Mouse (Mus musculus) brain, adult 2 months (tissue): ENCODE measurements around the gene Itprid1.

Experiments
- DNase-seq: peaks from one replicate; pipeline ENCODE4 v3.0.0; 2011; ENCODE audit warnings: low read depth, low spot score

Itprid1 gene

DNA sequence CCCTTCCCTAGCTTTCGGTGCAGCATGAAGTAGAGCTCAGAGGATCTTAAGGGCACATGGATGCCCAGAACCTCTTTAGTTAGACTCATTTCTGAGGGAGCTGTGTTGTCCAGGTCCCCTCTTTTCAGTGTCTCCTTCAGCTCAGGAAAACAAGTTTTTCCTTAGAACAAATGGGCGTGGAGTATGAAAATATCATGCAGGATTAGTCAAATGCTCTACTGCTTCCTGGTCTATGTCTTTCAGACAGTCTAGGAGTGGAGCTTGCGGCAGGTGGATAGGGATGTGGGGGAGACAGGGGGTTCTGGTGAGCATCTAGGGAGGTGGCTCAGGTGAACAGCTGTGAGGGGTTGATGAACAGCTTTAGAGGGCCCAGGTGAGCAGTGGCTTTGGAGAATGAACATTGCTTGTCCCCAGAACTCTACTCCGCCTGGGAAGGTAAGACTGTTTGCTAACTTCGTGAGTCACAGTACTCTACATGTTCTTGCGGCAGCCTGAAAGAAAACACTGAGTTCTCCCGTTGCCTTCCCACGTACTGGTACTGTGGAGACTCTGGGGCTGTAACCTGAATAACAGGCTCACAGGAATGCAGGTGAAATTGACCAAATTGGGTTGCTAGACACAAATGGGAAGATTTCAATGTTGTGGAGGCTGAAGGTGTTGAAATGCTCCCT, at the start of gene Itprid1:
TSS of gene Itprid1 (plus strand) at position 246 of the 671 bp plus-strand sequence.
- DNase-seq = peak; percentile 55

- no peak for DNase-seq
Measured at GRCm38 (mm10) chr6:55789557-55789956, 47.1 kb upstream of the Itprid1 start.

DNA sequence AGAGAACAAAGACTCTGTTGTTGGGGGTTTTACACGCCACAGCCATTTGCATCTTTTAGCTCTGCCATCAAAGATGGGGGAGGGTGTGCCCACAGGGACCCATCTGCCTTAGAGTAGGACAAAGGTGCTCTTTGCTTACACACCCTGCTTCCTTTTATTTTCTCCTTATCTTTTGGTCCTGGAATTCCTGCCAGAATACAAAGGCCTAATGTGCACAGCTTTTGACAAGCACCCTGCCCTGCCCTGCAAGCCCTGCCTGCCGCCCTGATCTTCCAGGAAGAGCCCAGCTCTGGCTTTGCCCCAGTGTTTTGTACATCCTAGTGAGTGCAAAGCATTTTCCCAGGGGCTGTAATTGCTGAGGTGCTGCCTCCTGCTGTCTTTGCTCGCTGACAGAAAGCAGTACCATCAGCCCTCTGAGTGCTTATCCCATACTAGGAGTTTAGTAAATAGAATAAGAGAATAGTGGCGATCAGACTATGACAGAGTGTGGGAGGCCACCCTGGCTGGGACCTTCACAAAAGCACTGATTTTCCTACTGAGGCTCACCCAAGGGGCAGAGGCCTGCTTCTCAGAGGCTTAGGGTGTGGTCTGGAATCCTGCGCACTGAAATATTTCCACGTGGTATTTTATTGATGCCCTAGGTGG, 44.7 kb upstream of the Itprid1 start:
- peak; percentile 61 for DNase-seq

DNA sequence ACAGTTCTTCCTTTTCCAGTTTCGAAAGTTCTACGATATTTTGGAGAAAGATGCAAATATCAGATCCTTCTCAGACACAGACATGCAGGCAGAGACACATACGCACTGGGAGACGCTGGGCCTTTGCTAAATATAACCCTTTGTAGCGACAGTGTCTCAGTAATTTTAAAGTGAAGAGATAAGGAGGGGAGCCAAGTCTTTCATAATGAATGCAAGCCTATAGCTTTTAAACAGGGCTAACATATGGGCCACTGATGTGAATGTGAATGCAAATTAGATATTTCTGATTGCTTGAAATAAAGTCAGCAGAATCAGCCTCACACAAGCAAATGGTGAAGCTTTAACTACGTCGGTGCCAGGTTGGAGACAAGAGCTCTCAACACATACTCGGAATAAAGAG, 44.2 kb upstream of the Itprid1 start:
- peak; percentile 84 for DNase-seq

GRCm38 (mm10) chr6:55802686-55803085, 34.0 kb upstream of the Itprid1 start:
- DNase-seq = no peak

- DNase-seq = no peak
Measured at GRCm38 (mm10) chr6:55803357-55803756, 33.3 kb upstream of the Itprid1 start.

- peak; percentile 75 for DNase-seq
Measured at GRCm38 (mm10) chr6:55803991-55804680, 32.6 kb upstream of the Itprid1 start.

DNA sequence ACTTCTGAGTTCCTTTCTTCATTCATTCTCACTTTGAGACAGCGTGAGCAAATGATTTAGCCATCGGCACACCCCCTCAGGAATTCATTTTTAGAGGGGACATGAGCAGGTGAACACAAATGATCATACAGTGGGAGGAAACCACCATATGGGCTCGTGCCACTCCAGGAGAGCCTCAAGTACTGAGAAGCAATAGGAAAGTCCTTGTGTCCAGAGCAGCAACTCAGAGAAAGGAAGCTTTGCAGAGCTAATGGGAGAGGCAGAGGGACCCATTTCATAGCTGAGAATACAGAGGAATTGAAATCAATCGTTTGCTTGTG, 32.1 kb upstream of the Itprid1 start:
- DNase-seq = peak; percentile 68

DNA sequence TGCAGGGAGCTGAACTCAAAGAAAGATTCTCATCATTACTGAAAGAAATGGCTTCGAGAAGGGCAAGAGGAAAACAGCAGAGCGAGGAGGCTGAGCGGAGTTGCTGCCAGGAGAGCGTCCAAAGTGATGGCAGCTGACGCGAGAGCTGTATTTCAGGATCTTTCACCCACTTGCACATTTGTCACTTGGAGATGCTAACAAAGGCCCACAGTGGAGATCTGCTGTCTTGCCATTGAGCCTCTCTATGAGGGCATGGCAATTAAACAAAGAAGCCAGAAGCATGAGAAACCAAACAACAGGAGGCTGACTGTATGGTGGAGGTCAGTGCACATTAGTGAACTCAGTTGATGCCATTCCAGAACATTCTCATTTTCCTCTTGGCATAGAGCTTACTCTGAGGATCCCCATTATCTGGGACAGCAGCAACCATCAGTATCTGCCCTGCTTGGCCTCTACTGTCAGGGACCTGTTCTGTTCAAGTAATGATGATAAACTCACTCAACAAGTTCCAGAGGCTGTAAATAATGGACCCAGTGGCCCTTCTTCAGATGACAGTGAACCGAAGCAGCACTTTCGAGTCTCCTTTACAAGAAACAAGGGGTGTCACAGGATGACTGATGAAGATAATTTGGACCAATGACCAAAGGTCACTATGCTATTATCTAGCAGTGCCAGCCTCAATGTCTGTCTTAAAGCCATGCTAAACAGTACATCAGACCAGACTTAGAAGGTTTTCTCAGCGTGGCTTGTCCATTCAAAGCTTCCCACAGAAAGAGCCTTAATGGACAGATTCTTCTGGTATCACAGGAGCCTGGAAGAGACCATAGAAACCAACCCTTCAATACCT, 31.2 kb upstream of the Itprid1 start:
- peak; percentile 83 for DNase-seq

GRCm38 (mm10) chr6:55806537-55806936, 30.2 kb upstream of the Itprid1 start:
- peak; percentile 67 for DNase-seq

GRCm38 (mm10) chr6:55808692-55809091, 28.0 kb upstream of the Itprid1 start:
- DNase-seq = peak; percentile 65

GRCm38 (mm10) chr6:55811153-55811552, 25.5 kb upstream of the Itprid1 start:
- peak; percentile 92 for DNase-seq

DNA sequence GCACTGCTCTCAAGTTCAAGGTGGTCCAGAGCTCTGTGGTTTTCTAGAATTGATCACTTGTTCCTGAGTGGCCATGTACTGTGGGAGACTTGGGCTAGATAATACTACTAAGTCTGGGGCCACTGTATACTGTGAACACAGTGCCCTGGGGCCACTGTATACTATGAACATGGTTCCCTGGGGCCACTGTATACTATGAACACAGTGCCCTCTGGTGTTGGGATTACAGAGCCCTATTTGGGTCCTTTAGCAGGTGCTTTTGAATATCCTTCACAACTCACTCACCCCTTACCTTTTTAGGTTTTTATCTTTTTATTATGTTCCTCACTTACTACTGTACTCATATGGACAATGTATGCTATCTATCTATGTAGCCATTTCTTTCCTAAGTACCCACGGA, 24.3 kb upstream of the Itprid1 start:
- DNase-seq = no peak

DNA sequence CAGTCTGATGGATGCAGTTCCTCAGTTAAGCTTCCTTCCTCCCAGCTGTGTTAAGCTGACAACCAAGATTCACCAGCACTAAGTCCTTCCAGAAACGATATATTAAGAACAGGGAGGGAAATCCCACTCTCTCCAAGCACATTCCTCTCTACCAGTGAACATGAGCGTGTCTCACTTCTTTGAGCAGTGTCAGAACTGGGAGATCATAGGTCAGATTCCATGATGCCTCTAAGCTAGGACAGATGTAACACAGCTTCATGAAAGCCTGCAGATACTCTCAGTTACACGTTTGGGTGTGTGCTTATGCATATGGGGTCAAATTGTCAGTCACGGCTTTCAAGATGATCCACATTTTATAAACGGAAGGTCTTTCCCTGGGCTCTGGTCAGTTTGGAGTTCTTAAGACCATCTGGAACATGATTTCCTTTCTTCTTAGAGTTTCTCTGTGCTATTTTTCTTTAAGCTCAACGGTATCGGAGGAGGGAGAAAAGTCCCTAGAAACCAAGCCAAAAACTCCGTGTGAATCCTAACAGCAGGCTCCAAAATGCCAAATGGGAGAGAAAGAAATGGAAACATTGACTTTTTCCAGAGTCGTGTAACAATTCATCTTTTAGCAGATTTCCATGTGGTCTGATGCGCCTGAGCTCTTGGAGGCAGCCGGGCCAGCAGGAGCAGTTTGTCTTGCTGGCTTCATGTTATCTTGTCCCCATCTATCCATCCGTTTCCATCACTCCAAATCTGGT, 22.3 kb upstream of the Itprid1 start:
- peak; percentile 85 for DNase-seq

DNA sequence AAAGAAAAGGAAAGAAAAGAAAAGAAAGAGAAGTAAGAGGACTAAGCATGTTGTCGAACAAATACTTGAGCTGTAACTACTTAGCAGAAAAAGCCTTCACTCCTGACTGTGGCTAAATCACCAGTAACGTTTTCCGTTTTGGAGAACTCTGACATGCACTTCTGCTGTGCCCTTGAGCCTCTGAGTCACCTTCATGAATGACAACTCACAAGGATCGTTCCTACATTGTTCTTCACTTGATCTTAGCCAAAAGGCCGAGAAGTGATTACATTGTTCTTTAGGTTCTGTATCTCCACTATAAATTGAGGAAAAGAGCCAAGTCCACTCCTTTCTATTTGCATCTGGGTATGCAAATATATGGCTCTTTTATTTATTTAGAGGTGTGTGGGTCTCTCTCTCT, 19.8 kb upstream of the Itprid1 start:
- no peak for DNase-seq

DNA sequence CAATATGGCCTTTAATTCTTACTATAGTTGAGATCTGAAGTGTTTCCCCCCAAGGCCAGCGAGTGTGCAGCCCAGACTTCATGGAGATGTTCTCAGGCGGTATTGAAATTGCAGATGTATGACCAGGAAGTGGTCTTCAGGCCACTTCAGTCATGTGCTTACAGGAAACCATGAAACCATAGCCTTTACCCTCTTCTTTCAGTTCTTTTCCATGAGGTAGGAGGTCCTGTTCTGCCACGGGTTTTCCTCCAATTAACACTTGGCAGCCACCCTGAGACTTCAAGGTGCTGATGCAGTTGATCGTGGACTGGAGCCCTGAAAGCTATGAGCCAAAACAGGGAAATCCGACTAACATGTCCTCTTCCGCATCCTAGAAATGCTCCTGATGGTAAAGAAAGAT, 7.0 kb upstream of the Itprid1 start:
- no peak for DNase-seq

DNA sequence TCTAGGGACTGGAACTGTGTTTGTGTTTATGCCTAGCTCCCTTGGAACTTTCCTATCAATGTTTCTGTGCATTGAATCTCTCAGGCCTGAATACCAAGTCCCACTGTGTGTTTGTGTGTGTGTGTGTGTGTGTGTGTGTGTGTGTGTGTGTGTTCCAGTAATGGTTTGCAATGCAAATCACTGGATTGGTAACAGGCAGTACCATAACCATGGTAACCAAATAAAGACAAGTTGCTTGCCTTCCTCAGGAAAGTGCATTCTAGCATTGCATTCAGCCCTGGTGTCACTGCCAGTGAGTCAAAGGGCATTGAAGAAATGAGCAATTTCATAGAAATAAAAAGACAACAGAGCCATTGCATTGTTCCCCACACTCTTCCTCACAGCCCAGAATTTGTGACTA, 15.9 kb downstream of the Itprid1 start:
- DNase-seq = no peak

GRCm38 (mm10) chr6:55856085-55856484, 19.4 kb downstream of the Itprid1 start:
- peak; percentile 70 for DNase-seq

GRCm38 (mm10) chr6:55865206-55865605, 28.5 kb downstream of the Itprid1 start:
- peak; percentile 75 for DNase-seq

- peak; percentile 61 for DNase-seq
Measured at GRCm38 (mm10) chr6:55879356-55879960, 42.8 kb downstream of the Itprid1 start.

DNA sequence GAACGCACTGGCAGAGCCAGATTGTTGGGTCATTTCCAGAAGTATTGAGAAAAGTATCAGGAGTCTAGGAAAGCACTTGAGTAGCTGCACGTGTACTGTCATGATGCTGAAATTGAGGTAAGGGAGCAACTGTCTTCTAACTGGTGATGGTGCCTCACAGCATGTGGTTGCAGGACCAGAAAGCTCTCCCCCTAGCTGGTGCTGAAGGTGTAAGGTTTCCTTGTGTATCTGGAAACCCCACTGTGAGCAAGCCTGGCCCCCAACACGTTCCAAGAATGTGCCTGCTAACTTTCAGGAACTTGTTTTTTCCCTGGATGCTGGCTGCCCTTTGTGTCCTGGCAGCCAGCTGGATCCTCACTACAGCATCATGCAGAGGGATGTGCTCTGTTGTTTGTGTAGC, 44.2 kb downstream of the Itprid1 start:
- DNase-seq = peak; percentile 44
